Mouse (Mus musculus) lung, postnatal 14 days (tissue): Measurements from ENCODE around the gene R3hdml.

Experiments used
- DNase-seq: peaks from one replicate; pipeline ENCODE4 v3.0.0; 2021

Gene R3hdml

DNA sequence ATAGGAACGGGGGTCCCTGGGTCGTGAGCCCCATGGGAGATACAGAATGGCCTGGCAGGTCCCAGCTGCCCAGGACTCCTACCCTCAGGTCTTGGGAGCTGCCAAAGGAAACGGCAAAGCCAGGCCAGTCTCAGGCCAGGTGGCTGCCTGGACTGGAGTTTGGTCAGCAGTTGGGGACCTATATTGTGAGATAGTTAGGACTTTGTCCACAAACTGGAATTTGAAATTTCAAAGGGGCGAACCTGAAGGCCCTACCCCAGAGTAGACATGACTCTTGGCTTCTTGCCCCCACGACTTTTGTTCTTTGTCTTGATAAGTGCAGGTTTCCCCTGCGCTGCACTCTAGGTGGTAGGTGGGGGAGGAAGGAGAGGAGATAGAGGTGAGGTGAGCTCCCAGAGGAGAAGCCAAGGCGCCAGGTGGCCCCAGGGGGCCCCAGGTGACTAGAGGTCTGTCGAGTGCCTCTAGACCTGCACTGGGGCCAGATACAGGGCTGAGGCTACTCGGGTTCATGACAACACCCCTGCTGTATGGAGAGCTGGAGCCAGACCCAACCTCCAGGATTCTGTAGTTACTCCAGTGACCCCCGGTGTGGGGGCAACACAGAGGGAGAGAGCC, 49.6 kb downstream of the R3hdml start:
- no peak for DNase-seq

DNA sequence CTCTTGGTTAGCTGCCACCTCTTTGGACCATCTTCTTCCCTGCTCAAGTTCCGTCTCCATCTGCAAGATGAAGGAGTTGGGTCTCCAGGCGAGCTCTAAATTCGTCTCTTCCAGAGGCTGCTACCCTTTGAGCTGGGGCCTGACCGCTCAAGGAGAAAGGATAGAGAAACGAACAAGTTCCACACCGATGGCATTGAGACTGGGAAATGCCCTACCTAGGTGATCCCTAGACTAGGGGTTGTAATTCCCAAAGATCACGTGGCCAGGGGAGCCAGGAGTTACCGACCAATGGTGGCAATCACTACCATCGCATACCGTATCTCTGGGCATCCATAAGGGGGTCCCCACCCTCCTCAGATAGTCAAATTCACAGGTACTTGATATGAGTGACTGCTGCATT, 50.6 kb downstream of the R3hdml start:
- no peak for DNase-seq

GRCm38 (mm10) chr2:163546623-163547318, 54.7 kb downstream of the R3hdml start:
- no peak for DNase-seq

GRCm38 (mm10) chr2:163548822-163549221, 56.7 kb downstream of the R3hdml start:
- DNase-seq = no peak

- DNase-seq = no peak
These were observed 57.7 kb downstream of the R3hdml start for GRCm38 (mm10) chr2:163549786-163550185.
